Mouse (Mus musculus) small intestine, adult 2 months (tissue): ENCODE measurements around the gene Rfwd3. TPM values are rescaled to one million over a fixed set of nuclear protein-coding genes. Genes with fewer than 3 reads are reported as not detected.
"Not testable (repeated sequence)": the region's sequence is repeated elsewhere in the genome, so short reads cannot be mapped to it uniquely, and the experiment has no call there.

ENCODE experiments used
- H3K27ac ChIP-seq: fragments of 200-500 bp; 2 replicates; pipeline ENCODE4 v1.5.1; 2012; ENCODE audit warnings: low read depth, low read length, control low read depth, inconsistent platforms; ENCODE audit not compliant: insufficient read depth
- H3K27me3 ChIP-seq: fragments of 200-500 bp; 2 replicates; pipeline ENCODE4 v1.6.1; 2012; ENCODE audit warnings: mild to moderate bottlenecking, moderate library complexity, low read length, inconsistent platforms; ENCODE audit not compliant: control insufficient read depth, insufficient read depth
- H3K36me3 ChIP-seq: fragments of 200-500 bp; 2 replicates; pipeline ENCODE4 v1.6.1; 2012; ENCODE audit warnings: mild to moderate bottlenecking, low read length, control low read depth, inconsistent platforms; ENCODE audit not compliant: control insufficient read depth, insufficient read depth
- H3K4me1 ChIP-seq: fragments of 200-500 bp; 2 replicates; pipeline ENCODE4 v1.6.1; 2012; ENCODE audit warnings: low read length, inconsistent platforms, mixed read lengths; ENCODE audit not compliant: control insufficient read depth, insufficient read depth, insufficient read length
- H3K4me3 ChIP-seq: fragments of 200-500 bp; 2 replicates; pipeline ENCODE4 v1.5.1; 2012; ENCODE audit warnings: low read depth, mild to moderate bottlenecking, control low read depth, inconsistent platforms, low read length, moderate library complexity
- CTCF ChIP-seq: fragments of 200-500 bp; IDR thresholded peaks from 2 replicates; pipeline ENCODE4 v1.5.1; 2012; ENCODE audit warnings: low read depth, mild to moderate bottlenecking, control low read depth, inconsistent platforms, low read length, moderate library complexity, mixed read lengths; ENCODE audit not compliant: insufficient replicate concordance, insufficient read length; ENCODE audit errors: extremely low read depth
- POLR2A ChIP-seq: fragments of 200-500 bp; IDR thresholded peaks from 2 replicates; pipeline ENCODE4 v1.6.1; 2012; ENCODE audit warnings: low read depth, mild to moderate bottlenecking, control low read depth, inconsistent platforms, low read length, moderate library complexity
- WGBS: fragments of 180-500 bp; shearing (Covaris S2); methylation state at CpG from one replicate; pipeline ENCODE4 v1.1.7; 2018; 5-methylcytosine and 5-hydroxymethylcytosine counted together
- polyA plus RNA-seq: library from polyadenylated mRNA; depleted of rRNA; stranded (reverse); fragments of >200 nt; gene quantifications from 2 replicates; pipeline ENCODE4 v1.2.3, GENCODE M21; 2012

Rfwd3 gene
- polyA plus RNA-seq, 1 experiment: 9.1 TPM

DNA sequence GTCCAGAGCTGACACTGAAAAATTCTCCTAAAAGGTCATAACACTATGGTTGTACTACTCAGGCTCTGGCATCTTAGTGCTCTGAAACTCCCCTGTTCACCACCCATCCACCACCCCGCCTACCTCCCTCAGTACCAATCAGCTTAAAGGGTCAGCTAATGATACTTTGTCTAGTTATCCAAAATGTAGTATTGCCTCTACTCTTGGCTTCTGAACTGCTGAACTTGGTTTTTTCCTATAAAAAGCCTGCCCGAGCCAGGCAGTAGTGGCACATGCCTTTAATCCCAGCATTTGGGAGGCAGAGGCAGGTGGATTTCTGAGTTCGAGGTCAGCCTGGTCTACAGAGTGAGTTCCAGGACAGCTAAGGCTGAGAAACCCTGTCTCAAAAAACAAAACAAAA, 4.3 kb upstream of the Rfwd3 start:
- H3K4me1 ChIP-seq: no peaks in the 10 kb centered on the region
- TF ChIP-seq CTCF (no peak), POLR2A (no peak)
- no peaks in the 10 kb centered on the region for H3K27me3 ChIP-seq
- 90% methylated on average over 3 of the region's 3 CpGs for WGBS
- no peak overlapping the region for H3K27ac ChIP-seq
- no peaks in the 10 kb centered on the region for H3K36me3 ChIP-seq
- no peak overlapping the region for H3K4me3 ChIP-seq

DNA sequence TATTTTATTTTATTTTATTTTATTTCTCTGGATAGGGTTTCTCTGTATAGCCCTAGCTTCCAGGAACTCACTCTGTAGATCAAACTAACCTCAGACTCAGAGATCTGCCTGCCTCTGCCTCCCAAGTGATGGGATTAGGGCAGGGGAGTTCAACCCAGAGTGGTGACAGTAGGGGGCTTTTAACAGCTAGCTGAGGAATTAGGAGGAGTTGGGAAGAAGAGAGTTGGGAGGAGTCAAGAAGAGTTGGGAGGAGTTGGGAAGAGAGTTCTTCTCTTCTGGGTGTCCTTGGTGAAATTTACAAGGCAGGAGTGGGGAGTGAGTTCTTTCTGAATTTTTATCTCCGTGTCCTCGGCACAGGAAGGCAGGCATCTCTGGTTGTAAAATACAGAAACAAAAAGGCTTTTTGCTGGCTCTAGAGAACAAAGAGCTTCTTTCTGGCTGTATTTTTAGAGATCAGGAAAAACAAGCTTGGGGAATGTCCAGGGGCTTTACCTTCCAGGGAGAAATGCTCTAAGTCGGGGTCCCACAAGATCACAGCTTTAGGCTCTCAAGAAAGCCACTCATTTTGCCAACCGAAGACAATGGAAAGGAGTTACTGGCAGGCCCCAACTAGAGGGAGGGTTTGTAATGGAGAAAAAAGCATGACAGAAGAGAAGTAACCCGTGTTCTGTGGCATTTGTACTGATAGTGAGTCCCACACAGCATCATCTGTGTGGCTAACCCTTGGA, 3.2 kb upstream of the Rfwd3 start:
- H3K36me3 ChIP-seq, H3K4me1 ChIP-seq, H3K4me3 ChIP-seq, H3K27ac ChIP-seq, H3K27me3 ChIP-seq: not testable (repeated sequence)
- 72% methylated on average over 5 of the region's 5 CpGs for WGBS

DNA sequence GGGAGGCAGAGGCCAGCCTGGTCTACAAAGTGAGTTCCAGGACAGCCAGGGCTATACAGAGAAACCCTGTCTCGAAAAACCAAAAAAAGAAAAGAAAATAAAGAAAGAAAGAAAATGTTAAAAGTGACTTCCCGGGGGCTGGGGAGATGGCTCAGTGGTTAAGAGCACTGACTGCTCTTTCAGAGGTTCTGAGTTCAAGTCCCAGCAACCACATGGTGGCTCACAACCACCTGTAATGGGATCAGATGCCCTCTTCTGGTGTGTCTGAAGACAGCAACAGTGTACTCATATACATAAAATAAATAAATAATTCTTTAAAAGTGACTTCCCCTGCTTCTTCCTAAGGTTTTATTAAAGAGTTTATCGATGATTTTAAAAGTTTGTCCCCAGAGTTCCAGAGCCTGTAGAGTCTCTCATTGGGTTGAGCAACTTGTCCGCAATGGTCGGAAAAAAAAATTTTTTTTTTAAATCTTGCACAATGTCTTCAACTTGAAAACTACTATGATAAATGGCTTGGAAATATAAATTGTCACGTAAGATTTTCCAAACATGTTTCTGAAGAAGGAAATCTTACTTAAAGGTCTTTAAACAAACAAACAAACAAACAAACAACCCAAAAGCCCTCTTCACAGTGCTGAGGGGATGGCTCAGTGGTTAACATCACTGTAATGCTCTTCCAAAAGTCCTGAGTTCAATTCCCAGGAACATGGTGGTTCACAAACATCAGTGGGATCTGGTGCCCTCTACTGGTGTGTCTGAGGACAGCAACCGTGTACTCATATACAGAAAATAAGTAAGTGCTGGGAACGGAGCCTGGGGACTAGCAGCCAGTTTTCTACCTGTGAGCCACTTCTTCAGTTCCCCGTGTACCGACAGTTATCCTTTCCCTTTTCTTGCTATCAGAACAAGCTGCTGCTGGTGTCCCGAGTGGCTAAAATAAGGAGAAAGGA, 850 bp upstream of the Rfwd3 start:
- peak overlapping the region; percentile 46 for H3K4me3 ChIP-seq
- no peak overlapping the region for H3K27ac ChIP-seq
- whole genome bisulfite sequencing: 57% methylated on average over 11 of the region's 11 CpGs
- no peaks in the 10 kb centered on the region for H3K4me1 ChIP-seq
- H3K36me3 ChIP-seq: peaks cover 5% of the 10 kb centered on the region; the same call in 1 of the 2 replicates
- H3K27me3 ChIP-seq: no peaks in the 10 kb centered on the region
- TF ChIP-seq POLR2A (no peak), CTCF (peak; percentile 24; the same call in 1 of the 2 replicates)

DNA sequence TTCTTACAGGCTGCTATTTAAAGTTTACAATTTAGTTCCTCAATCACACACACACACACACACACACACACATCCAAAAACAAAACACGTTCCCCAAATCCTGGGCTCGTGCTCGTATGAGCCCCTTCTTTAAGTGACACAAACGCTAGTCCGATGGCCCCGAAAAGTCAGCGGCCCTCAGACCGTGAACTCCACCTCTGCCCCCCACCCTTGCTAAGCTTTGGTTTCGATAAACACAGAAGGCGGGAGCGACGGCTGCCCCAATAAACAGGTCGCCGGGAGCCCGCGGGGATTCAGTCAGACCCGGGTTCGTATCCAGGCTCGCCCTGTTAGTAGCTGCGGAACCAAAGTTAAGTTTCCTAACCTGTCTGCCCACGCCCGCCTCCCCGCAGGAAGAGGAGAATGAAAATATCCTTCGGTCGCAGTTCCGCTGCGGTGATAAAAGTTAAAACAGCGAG, 630 bp downstream of the Rfwd3 start:
- H3K36me3 ChIP-seq: peaks cover 9% of the 10 kb centered on the region
- WGBS: under 1% methylated on average over 28 of the region's 28 CpGs
- TF ChIP-seq POLR2A: no peak
- TF ChIP-seq CTCF: no peak
- H3K4me3 ChIP-seq: peak overlapping the region; percentile 98
- H3K27ac ChIP-seq: peak overlapping the region; percentile 88
- H3K4me1 ChIP-seq: no peaks in the 10 kb centered on the region
- no peaks in the 10 kb centered on the region for H3K27me3 ChIP-seq

DNA sequence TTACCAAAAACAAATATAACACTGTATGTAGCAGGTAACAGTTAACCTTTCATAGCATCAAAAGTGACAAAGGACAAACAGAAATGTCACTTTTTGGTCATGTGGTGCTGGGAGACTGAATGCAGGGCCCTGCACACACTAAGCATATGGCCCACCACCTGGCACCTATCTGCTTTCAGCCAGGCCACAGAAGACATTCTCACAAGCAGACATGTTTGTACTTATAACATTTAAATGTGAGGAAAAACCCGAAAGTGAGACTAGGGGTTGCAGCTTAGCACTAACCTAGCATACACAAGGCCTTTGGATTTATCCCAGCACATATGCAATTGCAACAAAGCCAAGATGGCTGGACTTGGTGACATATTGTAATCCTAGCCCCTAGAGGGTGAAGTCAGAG, 2.0 kb downstream of the Rfwd3 start:
- no peak for TF ChIP-seq POLR2A
- Histone ChIP-seq H3K4me3 (no peak overlapping the region), H3K27ac (no peak overlapping the region), H3K4me1 (no peaks in the 10 kb centered on the region), H3K36me3 (peaks cover 20% of the 10 kb centered on the region), H3K27me3 (no peaks in the 10 kb centered on the region)
- WGBS: 76% methylated on average over 1 of the region's 1 CpGs

DNA sequence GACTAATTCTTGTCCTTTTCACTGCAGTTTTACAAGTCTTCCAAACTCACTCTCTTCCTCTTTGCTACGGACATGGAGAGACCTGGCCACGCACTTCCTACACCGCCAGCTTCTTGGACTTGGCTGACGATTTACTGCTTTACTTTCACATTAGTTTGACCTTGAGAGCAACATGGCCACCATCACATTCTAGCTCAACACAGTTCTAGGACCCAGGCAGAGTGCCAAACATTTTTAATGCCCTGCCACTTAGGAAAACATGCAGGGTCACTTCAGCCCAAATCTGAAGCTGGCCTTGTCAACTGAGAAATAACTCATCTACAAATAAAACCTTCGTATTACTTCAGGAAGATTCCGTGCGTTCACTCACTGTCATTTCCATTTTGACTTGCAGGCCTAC, 8.3 kb downstream of the Rfwd3 start:
- H3K4me3 ChIP-seq: no peak overlapping the region
- no peaks in the 10 kb centered on the region for H3K4me1 ChIP-seq
- H3K36me3 ChIP-seq: peaks cover 54% of the 10 kb centered on the region
- 81% methylated on average over 7 of the region's 7 CpGs for WGBS
- no peaks in the 10 kb centered on the region for H3K27me3 ChIP-seq
- TF ChIP-seq CTCF: no peak
- no peak for TF ChIP-seq POLR2A
- H3K27ac ChIP-seq: no peak overlapping the region

DNA sequence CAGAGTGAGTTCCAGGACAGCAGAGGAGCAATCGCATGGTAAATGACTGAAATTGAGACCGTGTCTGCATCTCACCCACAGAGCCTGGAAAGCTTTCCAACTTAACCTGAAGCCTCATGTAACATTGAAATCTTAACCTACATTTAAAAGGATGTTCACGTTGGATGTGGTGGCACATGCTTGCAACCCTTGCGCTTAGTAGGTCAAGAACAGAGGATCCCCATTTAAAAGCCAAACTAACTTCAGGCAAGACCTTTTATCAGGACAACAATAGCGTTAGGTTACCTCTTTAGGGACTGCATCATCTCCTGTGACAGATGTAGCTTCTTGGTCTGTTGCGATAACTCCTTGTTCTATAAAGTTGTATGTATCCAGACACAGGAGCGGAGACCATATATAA, 9.4 kb downstream of the Rfwd3 start:
- WGBS: 95% methylated on average over 7 of the region's 7 CpGs
- Histone ChIP-seq H3K4me1 (no peaks in the 10 kb centered on the region), H3K4me3 (no peak overlapping the region), H3K36me3 (peaks cover 60% of the 10 kb centered on the region), H3K27me3 (no peaks in the 10 kb centered on the region), H3K27ac (no peak overlapping the region)
- no peak for TF ChIP-seq CTCF
- no peak for TF ChIP-seq POLR2A
